Mouse (Mus musculus) layer of hippocampus, postnatal 14 days (tissue): ENCODE measurements around the gene Anapc16. TPM values are rescaled to one million over a fixed set of nuclear protein-coding genes. Genes with fewer than 3 reads are reported as not detected.
A peak's percentile ranks its signal among the peaks of the same experiment; 100 is the strongest.

Experiments used
- DNase-seq, 2 experiments: peaks; one replicate each; pipeline ENCODE4 v3.0.0; 2021 to 2022; ENCODE audit warnings: low spot score in 2 of 2, mixed read lengths in 1 of 2
- total RNA-seq, 2 experiments: library from RNA; stranded (reverse); gene quantifications; 2 replicates each; pipeline ENCODE4 v1.2.3; 2021

Anapc16 gene
- total RNA-seq, 2 experiments from 2014 or later, result 67.4 to 69.2 TPM

DNA sequence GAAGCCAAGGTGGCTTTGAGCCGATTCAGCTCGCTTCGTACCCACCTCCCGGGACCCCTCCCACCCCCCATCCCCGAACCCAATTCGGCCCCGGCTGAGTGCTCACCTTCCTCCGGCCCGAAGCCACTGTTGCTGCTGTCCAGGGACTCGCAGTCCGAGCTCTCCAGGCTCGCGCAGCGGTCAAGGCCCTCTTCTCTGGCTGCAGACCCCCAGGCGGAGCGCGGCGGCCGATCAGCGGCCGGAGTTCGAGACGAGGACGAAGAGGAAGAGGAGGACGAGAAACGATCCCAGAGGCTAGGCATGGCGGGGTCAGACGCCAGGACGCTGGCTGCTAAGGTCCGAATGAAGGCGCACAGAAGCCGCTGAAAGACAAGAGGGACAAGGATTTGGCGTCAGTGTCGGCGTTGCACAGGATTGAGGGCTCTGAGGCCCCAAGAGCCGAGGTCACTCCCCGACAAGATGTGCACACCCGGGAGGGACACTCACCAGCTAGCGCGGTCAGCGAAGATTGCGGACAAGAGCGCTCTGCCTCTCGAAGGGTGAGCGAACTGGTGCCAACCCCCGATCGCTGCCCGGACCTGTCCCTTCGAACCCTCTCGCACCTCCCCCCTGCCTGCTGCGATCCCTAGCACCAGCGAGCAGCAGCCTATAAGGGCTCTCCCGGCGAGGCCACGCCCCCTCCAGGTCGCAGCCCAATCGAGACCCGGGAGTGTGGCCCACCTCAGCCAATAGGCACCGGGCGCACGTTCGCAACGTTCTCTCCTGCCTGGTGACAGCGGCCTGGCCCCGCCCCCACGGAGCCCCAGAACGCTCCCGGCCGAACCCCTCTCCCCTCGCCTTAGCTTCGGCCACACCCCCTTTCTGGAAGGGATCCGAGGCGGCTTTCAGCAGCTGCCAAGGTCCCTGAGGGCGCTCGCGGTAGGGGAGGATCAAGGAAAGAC is 51.5 kb downstream of the Anapc16 start, which contains the start of gene Ddit4:
Ddit4 (minus strand) TSS at position 624 of the 941 bp plus-strand sequence.
- DNase-seq, result peak; percentile 99 to 100

DNA sequence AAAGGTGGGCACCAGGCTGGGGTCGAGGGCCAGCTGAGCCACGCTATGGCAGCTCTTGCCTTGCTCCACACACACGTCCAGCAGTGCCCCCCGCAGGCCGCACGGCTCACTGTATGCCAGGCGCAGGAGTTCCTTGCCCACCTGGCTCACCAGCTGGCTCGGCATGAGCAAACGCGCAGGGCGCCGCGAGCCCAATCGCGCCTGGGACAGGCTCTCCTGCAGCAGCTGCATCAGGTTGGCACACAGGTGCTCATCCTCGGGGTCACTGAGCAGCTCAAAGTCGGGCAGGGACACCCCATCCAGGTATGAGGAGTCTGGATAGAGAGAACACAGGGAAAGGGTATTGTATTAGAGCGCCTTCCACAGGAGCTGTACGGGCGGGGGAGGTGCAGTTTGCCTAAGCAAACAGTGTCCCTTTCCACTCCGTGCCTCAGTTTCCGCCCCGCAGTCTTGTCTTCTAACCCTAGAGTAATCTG is 52.2 kb downstream of the Anapc16 start:
- DNase-seq, result peak; percentile 85 to 87

DNA sequence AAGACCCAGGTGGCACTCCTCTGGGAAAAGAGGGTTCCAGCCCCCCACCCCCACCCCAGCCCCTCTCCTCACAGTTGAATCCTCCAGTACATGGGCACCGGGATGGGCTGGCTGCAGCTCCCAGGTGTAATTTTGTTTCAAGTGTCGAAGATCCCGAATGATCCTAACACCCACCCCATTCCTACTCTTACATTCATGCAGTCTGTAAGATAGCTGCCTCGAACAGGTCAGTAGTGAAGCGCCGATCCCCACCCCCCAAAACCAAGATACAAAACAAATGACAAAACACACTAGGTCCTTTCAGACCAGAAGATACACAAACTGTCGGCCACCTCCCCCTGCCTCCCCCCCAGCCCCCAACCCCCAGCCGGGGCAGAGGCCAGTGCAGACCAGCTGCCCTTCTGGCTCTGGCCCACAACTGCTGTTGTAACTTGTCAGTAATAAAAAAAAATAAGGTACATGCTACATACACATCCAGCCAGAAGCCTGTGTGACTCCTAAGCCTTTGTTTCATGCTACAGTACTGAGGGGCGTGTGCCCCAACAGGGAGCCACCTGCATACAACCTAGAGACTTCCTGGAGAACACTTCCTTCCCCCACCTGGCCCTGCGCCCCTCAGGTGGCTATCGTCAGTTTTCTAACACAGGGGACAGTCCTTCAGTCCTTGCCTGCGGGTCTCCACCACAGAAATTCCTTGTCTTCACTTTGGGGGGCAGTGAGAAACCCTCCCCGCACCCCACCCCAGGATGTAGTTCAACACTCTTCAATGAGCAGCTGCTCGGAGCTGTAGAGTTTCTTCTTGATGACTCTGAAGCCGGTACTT is 52.9 kb downstream of the Anapc16 start:
- DNase-seq, result no peak

DNA sequence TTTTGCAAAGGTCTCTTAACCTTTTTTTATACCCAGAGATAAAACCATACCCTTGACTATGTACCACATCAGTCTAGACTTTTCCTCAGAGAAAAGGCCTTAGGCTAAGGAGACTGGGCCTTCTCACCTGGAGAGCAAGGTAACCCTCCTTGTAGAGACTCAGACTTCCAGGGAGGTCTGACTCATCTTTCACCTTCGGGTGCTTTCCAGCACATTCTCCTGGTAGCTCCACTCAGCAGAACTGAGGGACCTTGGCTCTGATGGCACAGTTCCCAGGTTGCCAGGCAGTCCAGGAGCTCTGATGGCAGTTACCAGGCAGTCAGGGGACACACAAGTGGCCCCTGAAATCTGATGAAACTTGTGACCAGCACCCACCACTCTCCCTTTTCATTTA is 53.7 kb downstream of the Anapc16 start:
- DNase-seq, result no peak

DNA sequence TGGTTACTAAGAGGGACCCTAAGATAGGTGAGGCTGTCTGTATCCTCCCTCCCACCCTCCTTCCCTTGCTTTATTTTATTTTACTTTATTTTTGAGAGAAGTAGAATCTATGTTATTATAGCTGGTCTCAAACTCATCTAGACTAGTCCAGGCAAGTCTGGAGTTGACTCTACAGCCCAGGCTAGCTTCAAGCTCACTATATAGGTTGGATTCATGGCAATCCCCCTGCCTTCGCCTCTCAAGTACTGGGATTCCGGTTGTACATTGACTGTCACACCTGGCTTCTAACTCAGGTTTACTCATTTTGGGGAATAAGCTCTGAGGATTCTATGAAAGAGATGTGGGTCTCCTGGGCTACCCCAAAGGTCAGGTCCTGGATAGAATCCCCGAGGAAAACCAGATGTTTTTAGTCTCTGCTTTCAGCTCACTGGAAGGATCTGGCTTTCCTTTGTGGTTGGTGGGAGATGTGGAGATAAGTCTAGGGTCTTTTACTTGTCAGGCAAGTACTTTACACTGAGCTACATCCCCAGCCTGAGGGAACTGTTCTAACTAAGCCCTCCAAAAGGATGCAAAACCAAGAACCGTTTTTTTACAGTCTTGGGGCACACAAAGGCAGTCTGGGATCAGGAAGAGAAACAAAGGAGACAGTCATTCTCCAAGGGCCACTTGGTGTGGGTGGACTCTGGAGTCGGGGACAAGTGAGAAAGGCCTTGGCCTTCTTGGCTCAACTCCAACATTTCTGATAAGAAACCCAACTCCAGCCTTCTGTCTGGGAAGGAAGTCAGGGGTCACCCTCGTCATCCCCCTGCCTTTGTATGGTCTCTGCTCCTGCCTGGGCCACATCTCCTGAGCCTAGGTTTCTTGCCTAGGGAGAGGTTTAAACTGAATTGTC is 54.3 kb downstream of the Anapc16 start:
- DNase-seq, result no peak

DNA sequence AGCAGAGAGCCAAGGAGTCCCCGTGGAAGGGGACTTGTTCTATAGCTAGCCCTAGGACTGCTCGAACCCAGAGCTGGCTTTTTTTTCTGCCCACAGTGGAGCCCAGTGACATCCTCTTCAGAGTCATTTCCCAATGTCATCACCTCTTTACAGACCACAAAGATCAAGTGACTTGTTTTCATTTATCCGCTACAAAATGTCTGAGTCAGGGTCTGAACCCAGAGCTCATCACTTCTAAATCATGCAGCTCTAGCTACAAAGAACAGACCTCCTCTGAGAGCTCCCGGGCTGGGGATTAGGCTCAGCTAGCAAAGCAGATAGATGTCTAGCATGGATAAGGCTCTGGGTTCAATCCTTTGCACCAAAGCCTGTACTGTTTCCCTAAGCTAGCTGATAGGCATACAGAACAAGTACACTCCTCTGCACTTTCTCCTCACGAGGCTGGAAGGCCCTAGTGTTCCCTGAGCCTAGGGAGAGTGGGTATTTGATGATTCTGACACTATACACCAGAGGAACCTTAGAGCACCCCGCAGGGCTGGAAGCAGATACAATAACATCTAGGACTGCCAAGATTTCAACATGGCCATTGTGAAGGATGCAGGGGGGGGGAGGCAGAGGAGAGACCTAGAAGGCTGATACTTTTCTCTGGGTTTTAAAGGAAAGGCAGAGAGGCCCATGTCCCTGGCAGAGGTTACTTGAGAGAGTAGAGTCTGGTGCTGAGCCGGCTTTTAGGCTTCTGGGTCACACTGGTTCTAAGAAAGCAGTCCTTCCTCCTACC is 55.5 kb downstream of the Anapc16 start:
- DNase-seq, result no peak

DNA sequence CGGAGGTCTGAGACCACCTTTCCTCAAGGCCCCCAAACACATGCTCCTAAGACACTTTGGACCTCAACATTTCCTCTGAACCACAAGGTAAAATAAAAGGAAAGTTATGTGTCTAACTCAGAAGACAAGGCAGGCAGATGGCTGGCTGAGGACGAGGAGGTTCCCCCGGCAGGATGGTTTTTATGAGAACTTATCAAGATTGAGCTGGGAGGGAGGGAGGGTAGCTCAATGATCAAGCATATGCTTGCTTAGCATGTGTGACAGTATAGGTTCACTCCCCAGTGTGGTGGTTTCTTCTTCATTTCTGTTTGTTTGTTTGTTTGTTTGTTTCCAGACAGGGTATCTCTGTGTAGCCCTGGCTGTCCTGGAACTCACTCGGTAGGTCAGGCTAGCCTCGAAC is 56.6 kb downstream of the Anapc16 start:
- DNase-seq, result no peak

DNA sequence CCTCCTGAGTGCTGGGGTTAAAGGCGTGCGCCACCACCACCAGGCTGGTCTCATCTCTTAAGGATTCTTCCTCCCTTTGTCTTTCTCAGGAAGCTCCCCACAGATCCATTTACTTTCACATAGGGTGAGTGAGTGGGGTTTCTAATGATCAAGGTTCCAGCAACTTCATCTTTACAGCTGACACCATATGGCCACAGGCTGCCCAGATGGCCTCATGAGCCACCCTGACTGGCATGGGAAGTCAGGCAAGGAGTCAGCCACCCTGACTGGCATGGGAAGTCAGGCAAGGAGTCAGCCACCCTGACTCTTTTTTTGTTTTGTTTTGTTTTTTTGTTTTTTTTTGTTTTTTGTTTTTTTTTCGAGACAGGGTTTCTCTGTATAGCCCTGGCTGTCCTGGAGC is 57.5 kb downstream of the Anapc16 start:
- no peak for DNase-seq

DNA sequence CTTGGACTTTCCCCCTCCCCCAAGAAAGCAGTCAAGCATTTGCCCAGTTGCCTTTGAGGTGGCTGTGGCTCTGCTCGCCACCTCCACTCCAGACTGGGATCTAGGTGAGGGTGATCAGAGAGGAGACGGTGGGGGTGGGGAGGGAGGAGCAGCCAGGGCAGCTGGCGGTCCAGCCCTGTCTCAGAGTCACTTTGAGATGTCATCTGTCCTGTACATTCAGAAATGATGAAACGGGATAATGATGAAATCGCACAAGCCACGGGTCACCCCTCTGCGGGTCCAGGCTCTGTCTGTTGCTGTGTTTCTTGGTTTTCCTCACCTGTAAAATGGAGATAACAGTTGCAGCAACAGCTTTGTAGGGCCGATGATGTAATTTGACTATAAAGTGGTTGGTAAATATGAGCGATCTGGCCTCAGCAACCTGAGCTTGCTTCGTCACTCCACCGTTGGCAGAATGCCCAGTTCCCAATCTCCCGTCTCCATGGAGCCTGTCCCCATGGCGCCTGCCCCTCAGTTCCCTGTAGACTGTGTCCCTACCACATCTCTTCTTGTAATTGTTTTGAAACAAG is 59.4 kb downstream of the Anapc16 start:
- peak; percentile 83 to 90 for DNase-seq

DNA sequence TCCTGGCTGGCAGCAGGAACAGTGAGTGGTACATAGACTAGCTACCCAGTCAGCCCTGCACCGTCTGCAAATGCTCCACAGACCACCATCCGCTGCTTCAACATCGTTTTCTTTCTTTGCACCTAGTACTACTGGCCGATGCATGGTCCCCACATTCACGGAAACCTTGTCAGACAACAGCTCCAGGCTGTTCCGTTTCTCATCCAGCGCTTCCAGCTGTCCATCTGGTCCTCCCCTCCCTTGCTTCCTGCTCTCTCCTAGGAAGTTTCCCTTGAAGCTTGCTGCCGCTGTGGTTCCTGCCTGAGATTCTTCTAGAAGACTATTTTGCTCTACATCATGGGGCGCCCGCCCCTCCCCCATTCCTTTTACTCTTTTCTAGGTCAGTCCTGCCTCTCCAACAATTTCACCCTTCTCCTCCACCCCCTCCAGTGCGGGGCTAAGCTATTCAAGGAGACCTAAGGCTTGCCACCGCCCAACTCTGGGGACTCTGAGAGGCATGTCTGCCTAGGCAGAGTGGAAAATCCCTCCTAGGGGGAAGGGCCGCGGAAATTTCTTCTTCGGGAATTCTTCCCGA is 60.0 kb downstream of the Anapc16 start:
- DNase-seq, result peak in 1 of 2 experiments; percentile 74

DNA sequence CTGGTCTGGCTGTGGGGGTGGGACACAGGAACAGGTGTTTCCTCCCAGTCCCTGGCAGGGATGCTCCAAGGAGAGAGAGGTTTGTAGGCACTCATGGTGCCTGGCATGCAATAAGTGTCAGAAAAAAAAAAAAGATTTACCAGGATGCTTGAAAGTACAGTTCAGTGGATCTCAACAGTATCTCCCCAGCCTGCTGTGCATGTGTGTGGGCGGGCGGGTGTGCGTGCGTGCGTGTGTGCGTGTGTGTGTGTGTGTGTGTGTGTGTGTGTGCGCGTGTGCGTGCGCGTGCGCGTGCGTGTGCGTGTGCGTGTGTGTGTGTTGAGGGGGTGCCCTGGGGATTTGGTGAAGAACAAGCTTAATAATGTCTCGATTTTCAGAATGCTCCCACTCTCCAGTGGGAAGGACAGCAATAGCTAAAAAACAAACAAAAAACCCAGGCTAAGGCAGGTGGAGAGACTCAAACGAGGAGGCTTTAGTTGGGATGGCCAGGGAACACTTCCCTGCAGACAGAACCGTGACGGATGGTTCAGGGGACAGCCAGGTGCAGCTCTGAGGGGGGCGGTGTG is 60.6 kb downstream of the Anapc16 start:
- no peak for DNase-seq

DNA sequence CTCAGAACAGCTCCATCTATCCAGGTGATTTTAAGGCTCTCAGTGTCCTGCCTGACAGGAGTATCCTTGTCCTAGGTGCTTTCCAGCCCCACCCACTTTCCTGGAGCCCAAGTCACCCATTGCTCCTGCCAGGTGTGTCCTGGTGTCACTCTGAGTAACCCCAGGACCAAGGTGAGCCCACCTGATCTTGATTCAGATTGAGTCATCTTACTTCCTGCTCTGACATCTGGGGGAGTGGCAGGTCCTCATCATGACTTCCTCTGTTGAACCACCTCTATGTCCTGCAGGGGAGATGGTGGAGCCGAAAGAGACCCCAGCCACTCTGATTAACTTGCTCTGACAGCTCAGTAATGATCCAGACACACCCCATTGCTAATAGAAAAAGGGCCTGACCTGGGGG is 63.9 kb downstream of the Anapc16 start:
- DNase-seq, result no peak

DNA sequence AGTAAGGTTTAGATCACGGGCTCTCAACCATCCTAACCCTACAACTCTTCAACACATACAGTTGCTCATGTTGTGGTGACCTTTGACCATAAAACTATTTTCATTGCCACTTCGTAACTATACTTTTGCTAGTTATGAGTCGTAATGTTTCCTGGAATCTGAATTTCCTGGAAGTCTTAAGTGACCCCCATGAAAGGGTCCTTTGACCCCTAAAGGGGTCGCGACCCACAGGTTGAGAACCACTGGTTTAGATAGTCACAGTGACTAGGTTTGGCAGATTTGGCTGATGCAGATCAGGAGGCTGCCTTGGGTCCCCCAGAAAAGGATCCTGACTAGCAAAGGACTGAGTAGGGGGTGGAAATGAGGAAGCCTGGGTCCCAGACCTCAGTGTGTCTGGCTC is 64.3 kb downstream of the Anapc16 start:
- DNase-seq, result no peak

Other genes with a start within 250 kb of the Anapc16 start
- 10 to 100 TPM; 48.0 to 50.1 TPM for gene Dnajb12, start 123.6 kb downstream of the Anapc16 start, total RNA-seq
- gene Ddit4, start 51.3 kb downstream of the Anapc16 start, total RNA-seq, result 100 to 1,000 TPM in 1 of 2 experiments, 10 to 100 TPM in 1; 99.5 to 106 TPM
- 10 to 100 TPM; 18.4 to 19.1 TPM for gene Ascc1, start 330 bp downstream of the Anapc16 start, total RNA-seq
- 100 to 1,000 TPM; 497 to 522 TPM for gene Spock2, start 103.1 kb upstream of the Anapc16 start, total RNA-seq
- gene Chst3, start 216.1 kb upstream of the Anapc16 start, total RNA-seq, result 1 to 10 TPM; 3.8 to 4.1 TPM